Mouse (Mus musculus) forebrain, embryonic 13.5 days (tissue): Measurements from ENCODE around the gene Tenm4. TPM values are rescaled to one million over a fixed set of nuclear protein-coding genes. Genes with fewer than 3 reads are reported as not detected.

Source experiments
- ATAC-seq: fragments of 200-750 bp; cut with Nextera tagmentation; 2 replicates; pipeline ENCODE4 v1.8.0; 2017
- H3K27ac ChIP-seq: fragments of 300-500 bp; sonication (generic); 2 replicates; pipeline ENCODE4 v1.5.1; 2015; ENCODE audit warnings: inconsistent platforms, mild to moderate bottlenecking, moderate library complexity
- H3K27me3 ChIP-seq: fragments of 300-500 bp; sonication (generic); 2 replicates; pipeline ENCODE4 v1.6.1; 2015; ENCODE audit warnings: mild to moderate bottlenecking, inconsistent platforms
- H3K36me3 ChIP-seq: fragments of 300-500 bp; sonication (generic); 2 replicates; pipeline ENCODE4 v1.6.1; 2015; ENCODE audit warnings: mild to moderate bottlenecking, inconsistent platforms; ENCODE audit not compliant: poor library complexity, severe bottlenecking
- H3K4me1 ChIP-seq: fragments of 300-500 bp; sonication (generic); 2 replicates; pipeline ENCODE4 v1.6.1; 2015; ENCODE audit warnings: inconsistent platforms
- H3K4me2 ChIP-seq: fragments of 300-500 bp; sonication (generic); 2 replicates; pipeline ENCODE4 v1.6.1; 2015; ENCODE audit warnings: inconsistent platforms, mild to moderate bottlenecking, moderate library complexity
- H3K4me3 ChIP-seq: fragments of 300-500 bp; sonication (generic); 2 replicates; pipeline ENCODE4 v1.5.1; 2015; ENCODE audit warnings: mild to moderate bottlenecking, inconsistent platforms
- H3K9ac ChIP-seq: fragments of 300-500 bp; sonication (generic); 2 replicates; pipeline ENCODE4 v1.6.1; 2015; ENCODE audit warnings: mild to moderate bottlenecking, inconsistent platforms
- H3K9me3 ChIP-seq: fragments of 300-500 bp; sonication (generic); replicated peaks from 2 replicates; pipeline ENCODE4 v1.6.1; 2016; ENCODE audit warnings: inconsistent platforms
- WGBS: fragments of 180-500 bp; shearing (Covaris S2); methylation state at CpG from one replicate; pipeline ENCODE4 v1.1.7; 2015; 5-methylcytosine and 5-hydroxymethylcytosine counted together
- polyA plus RNA-seq: library from polyadenylated mRNA; unstranded; fragments of >200 nt; fragmentation: Nextera tagmentation; extraction: Ambion mirVana; gene quantifications from 2 replicates; pipeline ENCODE4 v1.2.1, GENCODE M21; 2015

The Tenm4 gene
- polyA plus RNA-seq, 1 experiment from 2014 or later, result 73.6 TPM

- Histone ChIP-seq H3K27ac (peak overlapping the region; percentile 88), H3K4me3 (no peak overlapping the region), H3K9ac (no peak overlapping the region), H3K4me2 (peak overlapping the region; percentile 35), H3K36me3 (peaks cover 5% of the 10 kb centered on the region), H3K27me3 (no peaks in the 10 kb centered on the region), H3K9me3 (no peaks in the 10 kb centered on the region), H3K4me1 (peaks cover 69% of the 10 kb centered on the region)
- WGBS, result 14% methylated on average over 9 of the region's 9 CpGs
- ATAC-seq, result peak; percentile 89
Observed at GRCm38 (mm10) chr7:96796033-96796741, 625.1 kb downstream of the Tenm4 start.

- Histone ChIP-seq H3K9ac (no peak overlapping the region), H3K4me2 (peak overlapping the region; percentile 35), H3K36me3 (peaks cover 10% of the 10 kb centered on the region), H3K4me3 (no peak overlapping the region), H3K9me3 (no peaks in the 10 kb centered on the region), H3K27ac (peak overlapping the region; percentile 88), H3K27me3 (no peaks in the 10 kb centered on the region), H3K4me1 (peaks cover 68% of the 10 kb centered on the region)
- 14% methylated on average over 20 of the region's 20 CpGs for WGBS
- ATAC-seq, result peak; percentile 83
Observed at GRCm38 (mm10) chr7:96796788-96797485, 625.9 kb downstream of the Tenm4 start.

GRCm38 (mm10) chr7:96797716-96798332 is 626.8 kb downstream of the Tenm4 start:
- Histone ChIP-seq H3K27me3 (no peaks in the 10 kb centered on the region), H3K4me2 (peak overlapping the region; percentile 35), H3K4me3 (no peak overlapping the region), H3K36me3 (peaks cover 16% of the 10 kb centered on the region), H3K9me3 (no peaks in the 10 kb centered on the region), H3K27ac (peak overlapping the region; percentile 88), H3K9ac (0 out of 2 replicates have a peak overlapping the region, but pooled peaks have one; percentile 27), H3K4me1 (peaks cover 59% of the 10 kb centered on the region)
- WGBS, result 48% methylated on average over 13 of the region's 13 CpGs
- no peak for ATAC-seq

GRCm38 (mm10) chr7:96799816-96800215 is 628.8 kb downstream of the Tenm4 start:
- Histone ChIP-seq H3K27me3 (no peaks in the 10 kb centered on the region), H3K27ac (0 out of 2 replicates have a peak overlapping the region, but pooled peaks have one; percentile 22), H3K4me1 (peaks cover 52% of the 10 kb centered on the region), H3K36me3 (peaks cover 28% of the 10 kb centered on the region), H3K9me3 (no peaks in the 10 kb centered on the region), H3K4me3 (no peak overlapping the region), H3K4me2 (no peak overlapping the region), H3K9ac (no peak overlapping the region)
- WGBS, result 21% methylated on average over 5 of the region's 5 CpGs
- ATAC-seq, result no peak

- H3K9me3 ChIP-seq, result no peaks in the 10 kb centered on the region
- H3K27ac ChIP-seq, result no peak overlapping the region
- no peaks in the 10 kb centered on the region for H3K27me3 ChIP-seq
- peaks cover 39% of the 10 kb centered on the region for H3K36me3 ChIP-seq
- no peak for ATAC-seq
- no peak overlapping the region for H3K9ac ChIP-seq
- H3K4me1 ChIP-seq, result peaks cover 37% of the 10 kb centered on the region
- no peak overlapping the region for H3K4me2 ChIP-seq
- WGBS, result 90% methylated on average over 9 of the region's 9 CpGs
- no peak overlapping the region for H3K4me3 ChIP-seq
Observed at GRCm38 (mm10) chr7:96801368-96801767, 630.3 kb downstream of the Tenm4 start.

GRCm38 (mm10) chr7:96802216-96802615 is 631.2 kb downstream of the Tenm4 start:
- Histone ChIP-seq H3K36me3 (peaks cover 39% of the 10 kb centered on the region), H3K4me2 (no peak overlapping the region), H3K4me1 (peaks cover 36% of the 10 kb centered on the region), H3K27me3 (no peaks in the 10 kb centered on the region), H3K4me3 (no peak overlapping the region), H3K27ac (no peak overlapping the region), H3K9ac (no peak overlapping the region), H3K9me3 (no peaks in the 10 kb centered on the region)
- ATAC-seq, result no peak
- WGBS, result 93% methylated on average over 3 of the region's 3 CpGs

GRCm38 (mm10) chr7:96806561-96806960 is 635.5 kb downstream of the Tenm4 start:
- Histone ChIP-seq H3K4me1 (peaks cover 19% of the 10 kb centered on the region), H3K4me3 (no peak overlapping the region), H3K9me3 (no peaks in the 10 kb centered on the region), H3K9ac (no peak overlapping the region), H3K36me3 (peaks cover 31% of the 10 kb centered on the region; the same call in 1 of the 2 replicates), H3K27ac (no peak overlapping the region), H3K4me2 (no peak overlapping the region), H3K27me3 (no peaks in the 10 kb centered on the region)
- ATAC-seq, result no peak
- WGBS, result 65% methylated on average over 1 of the region's 1 CpGs

GRCm38 (mm10) chr7:96807281-96808058 is 636.4 kb downstream of the Tenm4 start:
- no peaks in the 10 kb centered on the region for H3K9me3 ChIP-seq
- H3K27me3 ChIP-seq, result no peaks in the 10 kb centered on the region
- no peak overlapping the region for H3K4me3 ChIP-seq
- H3K4me1 ChIP-seq, result peaks cover 19% of the 10 kb centered on the region
- no peak overlapping the region for H3K4me2 ChIP-seq
- H3K36me3 ChIP-seq, result peaks cover 31% of the 10 kb centered on the region; the same call in 1 of the 2 replicates
- 36% methylated on average over 15 of the region's 15 CpGs for WGBS
- no peak overlapping the region for H3K9ac ChIP-seq
- ATAC-seq, result peak; percentile 7; the same call in 1 of the 2 replicates
- 0 out of 2 replicates have a peak overlapping the region, but pooled peaks have one; percentile 41 for H3K27ac ChIP-seq

- no peaks in the 10 kb centered on the region for H3K27me3 ChIP-seq
- H3K4me2 ChIP-seq, result no peak overlapping the region
- H3K36me3 ChIP-seq, result peaks cover 32% of the 10 kb centered on the region; the same call in 1 of the 2 replicates
- no peak overlapping the region for H3K4me3 ChIP-seq
- H3K27ac ChIP-seq, result peak overlapping the region; percentile 41; the same call in 1 of the 2 replicates
- WGBS, result 56% methylated on average over 7 of the region's 7 CpGs
- H3K9ac ChIP-seq, result no peak overlapping the region
- peaks cover 19% of the 10 kb centered on the region for H3K4me1 ChIP-seq
- peak; percentile 41; the same call in 1 of the 2 replicates for ATAC-seq
- H3K9me3 ChIP-seq, result no peaks in the 10 kb centered on the region
Observed at GRCm38 (mm10) chr7:96808059-96808646, 637.1 kb downstream of the Tenm4 start.

- H3K27ac ChIP-seq, result no peak overlapping the region
- 94% methylated on average over 11 of the region's 11 CpGs for WGBS
- H3K4me1 ChIP-seq, result peaks cover 21% of the 10 kb centered on the region
- no peak overlapping the region for H3K9ac ChIP-seq
- peaks cover 16% of the 10 kb centered on the region; the same call in 1 of the 2 replicates for H3K36me3 ChIP-seq
- no peaks in the 10 kb centered on the region for H3K27me3 ChIP-seq
- no peak overlapping the region for H3K4me3 ChIP-seq
- H3K9me3 ChIP-seq, result no peaks in the 10 kb centered on the region
- no peak overlapping the region for H3K4me2 ChIP-seq
- ATAC-seq, result no peak
Observed at GRCm38 (mm10) chr7:96811691-96812090, 640.6 kb downstream of the Tenm4 start.

- Histone ChIP-seq H3K4me2 (no peak overlapping the region), H3K9me3 (no peaks in the 10 kb centered on the region), H3K4me1 (peaks cover 16% of the 10 kb centered on the region), H3K27ac (no peak overlapping the region), H3K4me3 (no peak overlapping the region), H3K36me3 (peaks cover 16% of the 10 kb centered on the region; the same call in 1 of the 2 replicates), H3K9ac (no peak overlapping the region), H3K27me3 (no peaks in the 10 kb centered on the region)
- WGBS, result 90% methylated on average over 5 of the region's 5 CpGs
- ATAC-seq, result no peak
Observed at GRCm38 (mm10) chr7:96813036-96813435, 642.0 kb downstream of the Tenm4 start.
